Mouse (Mus musculus): ENCODE data around the gene Amelx. TPM values are rescaled to one million over a fixed set of nuclear protein-coding genes. Genes with fewer than 3 reads are reported as not detected.

Amelx gene
- total RNA-seq (2021), result not detected
- long read RNA-seq, experiment 1, result 0 reads
- long read RNA-seq, experiment 2, partial matches to known transcripts, result 0 of 1 reads
- long read RNA-seq, experiment 2, other reads (novel, unspliced or antisense), result 1 of 1 reads

DNA sequence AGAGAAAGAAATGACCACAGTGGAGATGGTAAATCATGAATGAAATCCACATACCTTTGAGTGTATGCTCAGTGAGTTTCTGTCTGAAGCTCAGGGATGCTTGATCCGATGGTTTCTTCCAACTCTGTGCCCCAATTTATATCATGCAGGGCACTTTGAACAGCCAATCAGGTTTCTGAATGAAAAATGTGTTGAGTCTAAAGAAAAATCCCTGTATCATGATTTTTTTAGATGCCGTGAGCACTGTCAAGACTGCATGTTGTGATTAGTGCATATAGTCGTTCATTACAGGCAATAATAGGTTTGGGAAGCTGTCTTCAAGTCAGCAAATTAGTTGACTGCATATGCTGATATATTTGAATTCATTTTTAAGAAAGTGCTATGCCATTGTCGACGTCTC lies at the start of gene Amelx:
TSS of gene Amelx (minus strand) at position 101 of the 400 bp plus-strand sequence.
- Histone ChIP-seq H3K4me3 (no peak within 1 kb of the TSS), H3K27ac (no peak within 1 kb of the TSS)
- intact Hi-C loops (cut with DNase I), result no loop called here
- no peak for TF ChIP-seq CTCF (IDR thresholded peaks at IDR 0.05)
- DNase-seq, result no peak

- DNase-seq, result no peak
- Histone ChIP-seq H3K4me3 (no peak overlapping the region), H3K27ac (no peak overlapping the region)
- TF ChIP-seq CTCF (IDR thresholded peaks at IDR 0.05), result no peak
- intact Hi-C loops (cut with DNase I), result no loop called here
Observed at GRCm38 (mm10) chrX:169222357-169223062, 35.5 kb upstream of the Amelx start.

DNA sequence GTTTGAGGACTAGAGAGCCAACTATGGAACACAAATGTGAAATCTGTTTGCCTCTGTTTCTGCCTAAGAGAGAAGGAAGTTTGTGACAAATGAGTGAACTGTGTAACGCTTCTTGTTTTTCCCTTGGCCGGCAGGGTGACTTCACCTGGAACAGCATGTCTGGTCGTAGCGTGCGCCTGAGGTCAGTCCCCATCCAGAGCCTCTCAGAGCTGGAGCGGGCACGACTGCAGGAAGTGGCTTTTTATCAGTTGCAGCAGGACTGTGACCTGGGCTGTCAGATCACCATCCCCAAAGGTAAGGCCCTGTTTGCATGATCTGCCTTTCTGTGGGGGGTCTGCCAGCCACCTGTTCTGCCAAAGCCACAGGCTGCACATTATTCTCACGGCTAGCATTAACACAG lies 33.1 kb upstream of the Amelx start:
- intact Hi-C loops (cut with DNase I), result no loop called here
- no peak for TF ChIP-seq CTCF (IDR thresholded peaks at IDR 0.05)
- no peak overlapping the region for H3K27ac ChIP-seq

GRCm38 (mm10) chrX:169210019-169210418 lies 23.0 kb upstream of the Amelx start:
- no peak for DNase-seq
- TF ChIP-seq CTCF (IDR thresholded peaks at IDR 0.05), result no peak
- intact Hi-C loops (cut with DNase I), result no loop called here
- H3K4me3 ChIP-seq, result no peak overlapping the region
- H3K27ac ChIP-seq, result no peak overlapping the region

More for the DNA sequence above, 33.1 kb upstream of the Amelx start:
- DNase-seq, result no peak
- no peak overlapping the region for H3K4me3 ChIP-seq

DNA sequence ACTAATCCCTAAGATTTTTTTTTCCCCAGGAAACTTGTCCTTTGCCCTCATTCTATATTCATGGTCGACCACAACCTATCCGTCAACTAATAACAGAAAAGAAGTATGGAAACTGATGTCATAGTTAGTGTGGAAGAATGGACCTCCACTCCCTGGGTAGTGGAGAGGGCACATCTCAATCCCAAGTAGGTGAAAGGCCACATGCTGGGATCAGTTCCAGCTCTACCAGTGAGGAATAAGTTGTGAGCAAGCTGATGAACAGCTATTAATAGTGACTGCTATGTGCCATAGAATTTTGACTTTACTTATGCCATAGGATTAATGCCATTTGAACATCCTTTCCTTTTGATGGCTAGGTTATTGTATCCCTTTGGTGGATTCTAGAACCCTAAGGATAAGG lies 8.4 kb downstream of the Amelx start:
- intact Hi-C loops (cut with DNase I), result no loop called here
- DNase-seq, result peak; percentile 21
- no peak overlapping the region for H3K4me3 ChIP-seq
- no peak overlapping the region for H3K27ac ChIP-seq
- no peak for TF ChIP-seq CTCF (IDR thresholded peaks at IDR 0.05)

DNA sequence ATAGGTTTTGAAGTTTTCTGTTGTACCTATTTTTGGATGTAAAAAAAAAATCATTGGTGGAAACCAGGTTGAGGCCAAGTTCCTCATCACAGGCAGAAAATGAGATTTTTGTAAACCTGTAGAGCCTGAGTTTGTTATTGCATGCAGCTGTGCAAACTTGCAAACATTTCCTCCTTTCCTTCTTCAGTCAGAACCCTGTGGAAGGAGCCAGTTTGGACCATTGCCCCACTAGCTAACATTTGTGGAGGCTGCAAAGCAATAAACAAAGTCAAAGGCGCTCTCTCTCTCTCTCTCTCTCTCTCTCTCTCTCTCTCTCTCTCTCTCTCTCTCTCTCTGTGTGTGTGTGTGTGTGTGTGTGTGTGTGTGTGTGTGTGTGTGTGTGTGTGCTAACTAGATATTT lies 13.2 kb downstream of the Amelx start:
- TF ChIP-seq CTCF (IDR thresholded peaks at IDR 0.05), result no peak
- no peak overlapping the region for H3K4me3 ChIP-seq
- H3K27ac ChIP-seq, result no peak overlapping the region
- intact Hi-C loops (cut with DNase I), result no loop called here
- DNase-seq, result peak; percentile 44

- H3K27ac ChIP-seq, result no peak overlapping the region
- intact Hi-C loops (cut with DNase I), result no loop called here
- peak; percentile 16 for DNase-seq
- H3K4me3 ChIP-seq, result no peak overlapping the region
- TF ChIP-seq CTCF (IDR thresholded peaks at IDR 0.05), result no peak
Observed at GRCm38 (mm10) chrX:169170981-169171380, 16.0 kb downstream of the Amelx start.

GRCm38 (mm10) chrX:169158385-169158784 lies 28.6 kb downstream of the Amelx start:
- no peak overlapping the region for H3K4me3 ChIP-seq
- H3K27ac ChIP-seq, result no peak overlapping the region
- no peak for DNase-seq
- intact Hi-C loops (cut with DNase I), result no loop called here
- TF ChIP-seq CTCF (IDR thresholded peaks at IDR 0.05), result no peak

DNA sequence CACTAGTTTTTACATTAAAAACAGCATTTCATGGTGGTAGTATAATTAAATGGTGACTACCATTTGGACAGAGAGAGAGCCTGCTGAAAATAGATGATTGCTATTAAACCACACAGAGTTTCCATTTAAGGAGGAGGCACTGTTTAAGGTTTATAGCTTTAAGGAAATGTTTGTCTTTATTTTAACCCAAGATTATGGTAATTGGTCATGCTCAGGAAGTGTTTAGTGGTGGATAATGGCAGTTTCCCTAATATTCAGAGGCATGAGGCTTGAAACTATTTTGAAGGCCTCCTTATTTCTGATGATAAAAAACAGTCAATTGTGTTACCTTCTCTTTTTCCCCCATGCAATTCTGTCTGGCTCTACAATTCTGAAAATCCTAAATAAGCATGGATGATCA lies 33.2 kb downstream of the Amelx start:
- intact Hi-C loops (cut with DNase I), result no loop called here
- TF ChIP-seq CTCF (IDR thresholded peaks at IDR 0.05), result no peak

DNA sequence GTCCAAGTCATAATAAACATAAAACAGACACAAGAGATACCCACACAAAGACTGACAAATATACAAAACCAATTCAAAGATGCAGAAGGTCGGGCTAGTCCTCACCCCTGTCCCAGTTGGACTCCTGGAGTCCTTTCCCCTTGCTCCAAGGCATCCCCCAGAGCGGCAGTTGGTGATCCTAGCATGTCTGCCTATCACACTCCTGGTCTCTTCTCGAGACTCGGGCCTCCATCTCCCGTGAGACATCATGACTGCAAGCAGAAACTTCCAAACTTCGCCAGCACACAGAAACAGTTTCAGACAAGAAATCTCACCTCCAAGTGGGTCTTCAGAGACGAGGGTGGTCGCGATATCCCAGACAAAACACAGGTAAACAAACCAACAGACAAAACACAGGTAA lies 46.5 kb downstream of the Amelx start:
- no peak overlapping the region for H3K4me3 ChIP-seq
- no peak for DNase-seq
- intact Hi-C loops (cut with DNase I), result no loop called here
- no peak overlapping the region for H3K27ac ChIP-seq
- no peak for TF ChIP-seq CTCF (IDR thresholded peaks at IDR 0.05)

More for the DNA sequence above, 33.2 kb downstream of the Amelx start:
- H3K27ac ChIP-seq, result no peak overlapping the region
- DNase-seq, result no peak
- H3K4me3 ChIP-seq, result no peak overlapping the region

GRCm38 (mm10) chrX:169139758-169140157 lies 47.2 kb downstream of the Amelx start:
- Histone ChIP-seq H3K27ac (no peak overlapping the region), H3K4me3 (no peak overlapping the region)
- peak; percentile 13 for DNase-seq
- intact Hi-C loops (cut with DNase I), result no loop called here
- TF ChIP-seq CTCF (IDR thresholded peaks at IDR 0.05), result no peak

Other genes with a start within 250 kb of the Amelx start
- 10 to 100 TPM; 21.7 to 44.6 TPM for gene Hccs, start 133.2 kb upstream of the Amelx start, total RNA-seq (2021)

Measured in gastrocnemius, adult 2 months (tissue).